8 mouse cellular contexts compared by ENCODE assay signal in the genomic region with DNA sequence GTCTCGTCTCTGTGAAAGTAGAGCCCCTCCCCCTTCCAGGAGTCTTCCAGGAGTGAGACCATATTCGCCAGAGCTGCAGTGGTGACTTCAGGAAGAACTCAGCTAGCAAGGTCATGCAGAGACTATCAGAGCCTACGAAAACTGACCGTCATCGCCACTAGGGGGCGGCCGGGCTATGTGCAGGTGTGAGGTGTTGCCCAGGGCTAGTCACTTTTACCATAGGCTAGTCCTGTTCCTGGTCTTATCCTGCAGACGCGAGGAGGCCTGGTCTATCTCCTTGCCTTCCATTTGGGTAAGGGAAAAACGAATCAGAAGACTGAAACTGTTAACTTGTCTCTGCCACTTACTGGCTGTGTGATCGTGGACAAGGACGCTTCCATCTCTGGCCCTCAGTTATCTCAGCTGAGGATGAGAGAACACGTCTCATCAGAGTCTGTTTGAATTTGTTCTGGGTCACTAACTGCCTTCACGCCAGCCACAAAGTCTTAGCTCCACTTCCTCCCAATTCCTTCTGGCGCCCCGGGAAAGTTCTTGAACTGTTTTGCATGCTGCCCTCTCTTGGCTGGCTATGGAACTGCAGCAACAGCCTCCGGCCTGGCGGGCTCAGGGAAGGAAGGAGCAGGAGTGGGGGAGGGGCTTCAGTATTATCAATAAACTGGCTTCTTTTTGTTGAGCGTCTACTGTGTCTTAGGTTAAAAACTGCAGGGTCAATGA. TPM values are rescaled to one million over a fixed set of nuclear protein-coding genes. Genes with fewer than 3 reads are reported as not detected.
DNase-seq lines count a peak whose midpoint lies in the region; ATAC-seq and TF ChIP-seq lines count a peak whose summit lies in the region.

No protein-coding gene starts in this region.

- H3K36me3 ChIP-seq in hindbrain, embryonic 10.5 days: no peaks in the 10 kb centered on the region
- no peaks in the 10 kb centered on the region for H3K36me3 ChIP-seq in hindbrain, embryonic 16.5 days (ENCODE audit: control insufficient read depth, insufficient read depth, low read length)
- H3K36me3 ChIP-seq in limb, embryonic 10.5 days: no peaks in the 10 kb centered on the region
- no peaks in the 10 kb centered on the region for H3K36me3 ChIP-seq in midbrain, postnatal 0 days (ENCODE audit: insufficient read depth, low read length)

- TF ChIP-seq CTCF in midbrain, postnatal 0 days (IDR thresholded peaks at IDR 0.05): peak; percentile 85

- no peak overlapping the region for H3K27ac ChIP-seq in hindbrain, embryonic 10.5 days
- H3K27ac ChIP-seq in hindbrain, embryonic 16.5 days (ENCODE audit: low read depth, low read length): no peak overlapping the region
- no peak overlapping the region for H3K27ac ChIP-seq in limb, embryonic 10.5 days
- H3K27ac ChIP-seq in midbrain, postnatal 0 days (ENCODE audit: low read depth, low read length): no peak overlapping the region

- H3K4me2 ChIP-seq in hindbrain, embryonic 16.5 days (ENCODE audit: low read length): no peak overlapping the region
- no peak overlapping the region for H3K4me2 ChIP-seq in midbrain, postnatal 0 days (ENCODE audit: low read depth, low read length, poor library complexity, severe bottlenecking)

- no peak overlapping the region for H3K9ac ChIP-seq in hindbrain, embryonic 16.5 days (ENCODE audit: low read depth, low read length)
- H3K9ac ChIP-seq in midbrain, postnatal 0 days (replicated peaks; ENCODE audit: low read length, poor library complexity, severe bottlenecking): no peak overlapping the region

- peaks cover 12% of the 10 kb centered on the region for H3K4me1 ChIP-seq in hindbrain, embryonic 10.5 days (replicated peaks)
- no peaks in the 10 kb centered on the region for H3K4me1 ChIP-seq in hindbrain, embryonic 16.5 days (ENCODE audit: control insufficient read depth, insufficient read depth, low read depth, low read length)
- peaks cover 19% of the 10 kb centered on the region for H3K4me1 ChIP-seq in limb, embryonic 10.5 days
- H3K4me1 ChIP-seq in midbrain, postnatal 0 days (ENCODE audit: insufficient read depth, low read length): no peaks in the 10 kb centered on the region

- intact Hi-C loops in gastrocnemius, postnatal 36 days (cut with DNase I): loop anchor here (2.0 to 5.0 kb wide), 3 partner anchors 85 to 140 kb away; no protein-coding TSS in a partner anchor

- peaks cover 20% of the 10 kb centered on the region for H3K27me3 ChIP-seq in hindbrain, embryonic 10.5 days (ENCODE audit: insufficient read depth, poor library complexity, severe bottlenecking)
- no peaks in the 10 kb centered on the region for H3K27me3 ChIP-seq in hindbrain, embryonic 16.5 days (replicated peaks; ENCODE audit: control insufficient read depth, insufficient read depth, low read length)
- H3K27me3 ChIP-seq in limb, embryonic 10.5 days (ENCODE audit: low read depth, poor library complexity, severe bottlenecking): no peaks in the 10 kb centered on the region; the same call in 1 of the 2 replicates
- no peaks in the 10 kb centered on the region for H3K27me3 ChIP-seq in midbrain, postnatal 0 days (ENCODE audit: insufficient read depth, low read length)

- peak overlapping the region; percentile 13; the same call in 1 of the 2 replicates for H3K4me3 ChIP-seq in hindbrain, embryonic 10.5 days
- H3K4me3 ChIP-seq in hindbrain, embryonic 16.5 days (ENCODE audit: low read length): no peak overlapping the region
- peak overlapping the region; percentile 11 for H3K4me3 ChIP-seq in limb, embryonic 10.5 days
- H3K4me3 ChIP-seq in midbrain, postnatal 0 days (ENCODE audit: low read depth, low read length): no peak overlapping the region

- peak; percentile 87 for DNase-seq in hindbrain, embryonic 10.5 days (ENCODE audit: low spot score)
- DNase-seq in gastrocnemius, postnatal 36 days: peak; percentile 79 to 80
- DNase-seq in kidney, adult 11 months: peak; percentile 71
- DNase-seq in limb, embryonic 10.5 days (ENCODE audit: low spot score): peak; percentile 88
- DNase-seq in midbrain, postnatal 0 days (ENCODE audit: low spot score): peak; percentile 80
- peak; percentile 70 to 85 for DNase-seq in spleen, postnatal 14 days (ENCODE audit: low spot score in 2 of 2)

- WGBS in hindbrain, embryonic 10.5 days: 11% methylated on average over 19 of the region's 19 CpGs
- WGBS in hindbrain, embryonic 16.5 days: 9% methylated on average over 19 of the region's 19 CpGs
- WGBS in limb, embryonic 10.5 days: 10% methylated on average over 19 of the region's 19 CpGs
- WGBS in midbrain, postnatal 0 days: 8% methylated on average over 19 of the region's 19 CpGs

- ATAC-seq in hindbrain, embryonic 16.5 days: no peak
- peak; percentile 59 for ATAC-seq in common myeloid progenitor, adult 5-6 weeks (replicated peaks; ENCODE audit: low read depth, poor library complexity, severe bottlenecking)
- no peak for ATAC-seq in midbrain, postnatal 0 days (ENCODE audit: low FRiP score)

- 0 out of 2 replicates have a peak, but pooled peaks cover 4% of the 10 kb centered on the region for H3K9me3 ChIP-seq in hindbrain, embryonic 10.5 days
- H3K9me3 ChIP-seq in hindbrain, embryonic 16.5 days (ENCODE audit: control insufficient read depth, low read length): no peaks in the 10 kb centered on the region
- H3K9me3 ChIP-seq in limb, embryonic 10.5 days (replicated peaks): no peaks in the 10 kb centered on the region
- H3K9me3 ChIP-seq in midbrain, postnatal 0 days (ENCODE audit: low read length): no peaks in the 10 kb centered on the region

RNA-seq across cellular contexts. Expression of gene Runx3, which starts 53.5 kb away (rescaled TPM):
- 0.07 and 0.09 TPM in 2 replicates for polyA plus RNA-seq in hindbrain, embryonic 10.5 days (2016; fragmentation: Nextera tagmentation; extraction: Ambion mirVana)
- 0.11 TPM in 1 of 2 replicates, not detected in the other for polyA plus RNA-seq in hindbrain, embryonic 16.5 days (2015; fragmentation: Nextera tagmentation; extraction: Ambion mirVana)
- 8.9 and 20.1 TPM in 2 replicates for total RNA-seq in common myeloid progenitor, adult 5-6 weeks (2017)
- under 1 TPM; 0.12 to 0.23 TPM for total RNA-seq in gastrocnemius, postnatal 36 days (2021)
- polyA plus RNA-seq in limb, embryonic 10.5 days (2016; fragmentation: Nextera tagmentation; extraction: Ambion mirVana): 0.05 and 0.08 TPM in 2 replicates
- total RNA-seq in midbrain, postnatal 0 days (2014; rRNA removed): not detected in 2 replicates
- polyA plus RNA-seq in midbrain, postnatal 0 days (2015; fragmentation: Nextera tagmentation; extraction: Ambion mirVana): not detected in 2 replicates

Comparison
In these comparisons a context has a peak if more than half of its experiments do, and no peak if none do; other contexts are left out.
1. H3K4me3 ChIP-seq: peak in hindbrain, embryonic 10.5 days (single experiment) and limb, embryonic 10.5 days (single experiment); none in hindbrain, embryonic 16.5 days (single experiment) and midbrain, postnatal 0 days (single experiment).
2. Peak in every context shown above with its lines, with median percentiles within 50 percentile points of each other: DNase-seq.